In genomic region chr11:5528841-5529240, GRCm38 (mm10) we compare ENCODE assay signal across 26 mouse cellular contexts. TPM values are rescaled to one million over a fixed set of nuclear protein-coding genes. Genes with fewer than 3 reads are reported as not detected.
A peak's percentile ranks its signal among the peaks of the same experiment; 100 is the strongest.
DNase-seq lines count a peak whose midpoint lies in the region; ATAC-seq and TF ChIP-seq lines count a peak whose summit lies in the region.
"Had no signal": no experiment of that assay in that cellular context is flagged by ENCODE, and none has a peak within 500 bp of the region (broad histone marks: within the 10 kb centered on the region; RNA-seq: fewer than 3 reads in every experiment).

No protein-coding gene starts in this region.

- WGBS in lung, postnatal 0 days = 33% methylated on average over 5 of the region's 5 CpGs

- TF ChIP-seq EP300 in lung, postnatal 0 days (IDR thresholded peaks at IDR 0.05) = no peak

- DNase-seq in kidney, adult 18-20 months = peak; percentile 27
- no peak for DNase-seq in kidney, adult 11 months
- peak; percentile 44 for DNase-seq in lung, postnatal 0 days (ENCODE audit: low spot score)
- DNase-seq in lung, postnatal 10 days = no peak
- DNase-seq in MN1 (ENCODE audit: low spot score) = peak; percentile 29
- DNase-seq in Muller cell, postnatal 12 days (ENCODE audit: inconsistent ontology term) = peak; percentile 53
- DNase-seq in right cerebral cortex, adult 18-20 months = no peak
- DNase-seq: cerebellum, adult 18-20 months; cerebellum, postnatal 14 days; gastrocnemius, postnatal 25 days; heart, adult 2 months; heart, postnatal 36 days; liver, embryonic 13.5 days; right cerebral cortex, postnatal 25 days; spleen, adult 18-20 months; thymus, postnatal 25 days had no signal

- H3K4me1 ChIP-seq in lung, postnatal 0 days (ENCODE audit: insufficient read depth, low read depth, low read length) = 0 out of 2 replicates have a peak, but pooled peaks cover 4% of the 10 kb centered on the region
- H3K4me1 ChIP-seq: forebrain, embryonic 10.5 days had no signal

- TF ChIP-seq CTCF in lung, postnatal 0 days (IDR thresholded peaks at IDR 0.05) = no peak

- no peaks in the 10 kb centered on the region for H3K27me3 ChIP-seq in lung, postnatal 0 days (replicated peaks; ENCODE audit: insufficient read depth, low read length)
- H3K27me3 ChIP-seq: liver, embryonic 13.5 days; lung, embryonic 15.5 days; megakaryocyte, embryonic 14.5 days; midbrain, embryonic 13.5 days had no signal

- H3K4me3 ChIP-seq in lung, postnatal 0 days (ENCODE audit: low read depth, low read length) = no peak overlapping the region
- H3K4me3 ChIP-seq: forebrain, embryonic 10.5 days; heart, adult 2 months; left cerebral cortex, adult 2 months; liver, embryonic 13.5 days; lung, embryonic 15.5 days; megakaryocyte, embryonic 14.5 days; midbrain, embryonic 13.5 days had no signal

- H3K36me3 ChIP-seq in lung, postnatal 0 days (ENCODE audit: insufficient read depth, low read length) = peaks cover 42% of the 10 kb centered on the region

- no peak overlapping the region for H3K27ac ChIP-seq in lung, postnatal 0 days (ENCODE audit: low read length)
- H3K27ac ChIP-seq: forebrain, embryonic 10.5 days; heart, adult 2 months; hindbrain, embryonic 14.5 days; left cerebral cortex, adult 2 months; liver, embryonic 13.5 days; lung, embryonic 15.5 days; midbrain, embryonic 13.5 days had no signal

- ATAC-seq in lung, postnatal 0 days = no peak
- ATAC-seq: inflammation-experienced regulatory T-cells, adult 6 months; midbrain, embryonic 13.5 days had no signal

- no peaks in the 10 kb centered on the region for H3K9me3 ChIP-seq in lung, postnatal 0 days (ENCODE audit: low read length)
- H3K9me3 ChIP-seq: forebrain, embryonic 10.5 days; liver, embryonic 13.5 days; lung, embryonic 15.5 days; megakaryocyte, embryonic 14.5 days; midbrain, embryonic 13.5 days had no signal

- H3K9ac ChIP-seq in lung, postnatal 0 days (replicated peaks; ENCODE audit: low read depth) = no peak overlapping the region
- H3K9ac ChIP-seq: hindbrain, embryonic 14.5 days; liver, embryonic 13.5 days; lung, embryonic 15.5 days; midbrain, embryonic 13.5 days had no signal

- no peak overlapping the region for H3K4me2 ChIP-seq in lung, postnatal 0 days (replicated peaks; ENCODE audit: low read depth, low read length)
- H3K4me2 ChIP-seq: hindbrain, embryonic 14.5 days; liver, embryonic 13.5 days; lung, embryonic 15.5 days; midbrain, embryonic 13.5 days had no signal

RNA-seq across cellular contexts. Expression of gene Xbp1, which starts 8.4 kb away (rescaled TPM):
- polyA plus RNA-seq in lung, postnatal 0 days (2015; fragmentation: Nextera tagmentation; extraction: Ambion mirVana) = 211 and 242 TPM in 2 replicates

RNA-seq across cellular contexts. Expression of gene Ccdc117, which starts 13.1 kb away (rescaled TPM):
- polyA plus RNA-seq in lung, postnatal 0 days (2015; fragmentation: Nextera tagmentation; extraction: Ambion mirVana) = 13.4 and 13.9 TPM in 2 replicates

RNA-seq across cellular contexts. Expression of gene Ankrd36, which starts 40.6 kb away (rescaled TPM):
- polyA plus RNA-seq in lung, postnatal 0 days (2015; fragmentation: Nextera tagmentation; extraction: Ambion mirVana) = 0.15 TPM in 1 of 2 replicates, not detected in the other
- polyA plus RNA-seq: C2C12; embryonic facial prominence, embryonic 11.5 days; forebrain, embryonic 10.5 days; heart, embryonic 14.5 days; hindbrain, embryonic 14.5 days; inflammation-experienced regulatory T-cells, adult 6 months; midbrain, embryonic 13.5 days had no signal

Comparison
In these comparisons a context has a peak if more than half of its experiments do, and no peak if none do; other contexts are left out.
1. DNase-seq: peak in kidney, adult 18-20 months (single experiment), lung, postnatal 0 days (single experiment), MN1 (single experiment) and Muller cell, postnatal 12 days (single experiment); none in kidney, adult 11 months (single experiment), lung, postnatal 10 days (single experiment) and right cerebral cortex, adult 18-20 months (single experiment).